Mouse (Mus musculus): ENCODE measurements around the gene Slc25a33. TPM values are rescaled to one million over a fixed set of nuclear protein-coding genes. Genes with fewer than 3 reads are reported as not detected.
A peak's percentile ranks its signal among the peaks of the same experiment; 100 is the strongest.
"Not testable (repeated sequence)": the region's sequence is repeated elsewhere in the genome, so short reads cannot be mapped to it uniquely, and the experiment has no call there.

Slc25a33 gene
- polyA plus RNA-seq (2016; fragmentation: Nextera tagmentation; extraction: Ambion mirVana), result 24.9 and 25.4 TPM in 2 replicates

DNA sequence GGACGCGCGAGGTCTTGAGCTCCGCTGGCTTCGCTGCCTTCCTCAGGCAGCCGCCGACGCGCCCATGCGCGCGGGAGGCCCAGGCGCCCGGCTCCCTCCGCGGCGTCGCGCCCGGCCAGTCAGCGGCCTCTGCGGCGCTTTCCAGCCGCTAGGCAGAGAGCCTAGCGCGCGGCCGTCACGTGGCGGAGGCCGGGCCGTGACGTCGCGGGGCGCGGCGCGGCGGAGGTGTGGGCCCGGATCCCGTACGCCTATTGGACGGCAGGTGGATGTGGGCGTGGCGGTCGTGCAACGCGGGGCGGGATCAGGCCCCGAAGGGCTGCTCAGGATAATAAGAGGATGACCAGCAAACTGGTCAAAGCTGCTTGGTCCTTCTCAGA is at the start of gene Slc25a33:
Slc25a33 (minus strand) TSS at position 184 of the 377 bp plus-strand sequence.
- Histone ChIP-seq H3K9ac (peak within 1 kb of the TSS; percentile 89), H3K27me3 (replicated peaks) (no peaks in the 10 kb centered on the region), H3K27ac (peak within 1 kb of the TSS; percentile 62), H3K4me3 (peak within 1 kb of the TSS; percentile 73), H3K9me3 (no peaks in the 10 kb centered on the region), H3K4me2 (replicated peaks) (peak within 1 kb of the TSS; percentile 98), H3K36me3 (no peaks in the 10 kb centered on the region), H3K4me1 (peaks cover 17% of the 10 kb centered on the region)
- peak; percentile 98 for ATAC-seq (ENCODE audit: low FRiP score, low read depth)
- under 1% methylated on average over 51 of the region's 51 CpGs for WGBS

DNA sequence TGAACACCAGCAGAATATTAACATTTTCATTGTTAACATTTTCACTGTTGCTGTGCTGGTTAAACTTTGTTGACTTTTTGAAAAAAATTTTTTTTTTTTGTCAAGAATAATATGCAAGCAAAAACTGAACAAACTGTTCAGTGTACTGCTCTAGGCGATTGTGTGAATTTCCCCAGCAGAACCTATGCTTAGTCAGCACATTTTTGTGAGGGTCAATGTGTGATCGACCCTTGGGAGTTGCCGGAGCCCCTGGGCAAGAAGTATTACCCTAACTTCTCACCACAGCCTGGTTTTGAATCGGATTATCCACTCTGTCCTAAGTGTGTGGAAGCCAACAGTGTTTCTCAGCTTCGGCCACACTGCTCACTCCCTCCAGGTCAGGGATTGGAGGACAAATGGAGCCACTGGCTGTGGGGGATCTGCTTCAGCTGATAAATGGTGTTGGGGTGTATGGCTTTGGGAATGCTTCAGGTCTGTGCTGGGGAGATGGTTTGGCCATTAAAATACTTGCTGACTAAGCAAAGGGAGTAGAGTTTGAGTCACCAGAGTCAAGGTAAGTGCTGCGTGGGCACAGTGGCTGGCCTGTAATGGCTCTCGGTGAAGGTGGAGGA is 48.6 kb upstream of the Slc25a33 start:
- H3K9me3 ChIP-seq, result no peaks in the 10 kb centered on the region
- H3K27ac ChIP-seq, result no peak overlapping the region
- no peak overlapping the region for H3K4me3 ChIP-seq
- no peak for ATAC-seq (ENCODE audit: low FRiP score, low read depth)
- 80% methylated on average over 7 of the region's 7 CpGs for WGBS
- no peaks in the 10 kb centered on the region for H3K27me3 ChIP-seq (replicated peaks)
- H3K9ac ChIP-seq, result no peak overlapping the region
- H3K4me2 ChIP-seq (replicated peaks), result no peak overlapping the region
- no peaks in the 10 kb centered on the region for H3K36me3 ChIP-seq
- peaks cover 9% of the 10 kb centered on the region; the same call in 1 of the 2 replicates for H3K4me1 ChIP-seq

DNA sequence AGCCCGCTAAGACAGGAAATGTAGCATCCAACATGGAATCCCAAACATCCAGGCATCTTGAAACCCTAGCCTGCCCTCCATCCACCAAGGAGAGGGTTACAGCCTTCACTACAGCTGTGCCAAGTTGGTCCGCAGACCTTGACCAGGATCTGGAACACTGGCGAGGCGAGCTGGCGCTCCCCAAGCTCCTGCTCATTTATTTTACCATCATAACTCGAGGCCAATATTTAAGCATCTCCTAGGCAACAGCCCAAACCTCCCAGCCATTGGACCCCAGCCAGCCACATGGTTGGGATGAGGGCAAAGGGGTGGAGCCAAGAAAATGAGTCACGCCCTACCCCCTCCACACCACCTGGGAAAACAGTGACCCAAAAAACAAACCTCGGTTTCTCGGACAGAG is 48.0 kb upstream of the Slc25a33 start:
- WGBS, result 62% methylated on average over 9 of the region's 9 CpGs
- no peaks in the 10 kb centered on the region for H3K27me3 ChIP-seq (replicated peaks)
- no peak overlapping the region for H3K27ac ChIP-seq
- ATAC-seq (ENCODE audit: low FRiP score, low read depth), result no peak
- H3K4me1 ChIP-seq, result peaks cover 9% of the 10 kb centered on the region; the same call in 1 of the 2 replicates
- H3K9me3 ChIP-seq, result no peaks in the 10 kb centered on the region
- H3K36me3 ChIP-seq, result no peaks in the 10 kb centered on the region
- H3K4me2 ChIP-seq (replicated peaks), result no peak overlapping the region
- no peak overlapping the region for H3K9ac ChIP-seq
- H3K4me3 ChIP-seq, result no peak overlapping the region

DNA sequence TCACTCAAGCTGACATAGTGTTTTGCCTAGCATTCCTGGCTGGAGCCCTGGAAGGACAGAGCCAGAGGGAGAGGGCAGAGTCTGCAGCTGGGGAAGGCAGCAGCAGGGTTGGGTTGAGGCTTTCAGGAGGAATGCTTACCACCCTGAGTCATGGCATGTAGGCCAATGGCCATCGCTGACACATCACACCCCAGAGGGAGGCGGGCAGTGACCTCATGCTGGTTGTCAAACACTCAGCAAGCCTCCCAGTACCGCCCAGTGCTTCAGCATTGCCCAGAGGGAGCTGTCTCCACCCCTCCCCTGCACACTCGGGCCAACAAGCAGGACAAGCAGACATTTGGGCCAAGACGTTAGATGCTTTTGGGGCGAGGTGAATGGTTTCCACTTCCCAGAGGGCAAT is 46.5 kb upstream of the Slc25a33 start:
- Histone ChIP-seq H3K4me1 (peaks cover 9% of the 10 kb centered on the region; the same call in 1 of the 2 replicates), H3K9ac (no peak overlapping the region), H3K27ac (no peak overlapping the region), H3K9me3 (no peaks in the 10 kb centered on the region), H3K4me3 (no peak overlapping the region), H3K36me3 (no peaks in the 10 kb centered on the region), H3K4me2 (replicated peaks) (no peak overlapping the region), H3K27me3 (replicated peaks) (no peaks in the 10 kb centered on the region)
- 41% methylated on average over 6 of the region's 6 CpGs for WGBS
- no peak for ATAC-seq (ENCODE audit: low FRiP score, low read depth)

DNA sequence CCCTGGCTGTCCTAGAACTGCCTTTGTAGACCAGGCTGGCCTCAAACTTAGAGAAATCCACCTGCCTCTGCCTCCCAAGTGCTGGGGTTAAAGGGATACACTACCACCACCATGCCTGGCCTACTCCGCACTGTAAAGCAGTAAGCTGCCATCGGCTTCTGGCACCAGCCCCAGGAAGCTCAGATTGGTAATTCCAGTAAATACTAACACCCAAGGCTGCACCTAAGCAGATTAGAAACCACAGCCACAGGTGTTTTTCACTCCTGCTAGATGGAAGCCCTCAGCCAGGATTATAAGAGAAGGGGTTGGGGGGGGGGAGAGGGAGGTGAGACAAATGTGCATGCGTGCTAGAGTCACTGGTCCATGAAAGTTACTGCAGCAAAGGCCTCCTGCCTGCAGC is 45.1 kb upstream of the Slc25a33 start:
- H3K36me3 ChIP-seq, result no peaks in the 10 kb centered on the region
- no peak for ATAC-seq (ENCODE audit: low FRiP score, low read depth)
- H3K4me1 ChIP-seq, result peaks cover 9% of the 10 kb centered on the region; the same call in 1 of the 2 replicates
- no peaks in the 10 kb centered on the region for H3K27me3 ChIP-seq (replicated peaks)
- H3K9me3 ChIP-seq, result no peaks in the 10 kb centered on the region
- H3K4me3 ChIP-seq, result no peak overlapping the region
- H3K27ac ChIP-seq, result no peak overlapping the region
- WGBS, result 80% methylated on average over 3 of the region's 3 CpGs
- H3K4me2 ChIP-seq (replicated peaks), result no peak overlapping the region
- no peak overlapping the region for H3K9ac ChIP-seq

DNA sequence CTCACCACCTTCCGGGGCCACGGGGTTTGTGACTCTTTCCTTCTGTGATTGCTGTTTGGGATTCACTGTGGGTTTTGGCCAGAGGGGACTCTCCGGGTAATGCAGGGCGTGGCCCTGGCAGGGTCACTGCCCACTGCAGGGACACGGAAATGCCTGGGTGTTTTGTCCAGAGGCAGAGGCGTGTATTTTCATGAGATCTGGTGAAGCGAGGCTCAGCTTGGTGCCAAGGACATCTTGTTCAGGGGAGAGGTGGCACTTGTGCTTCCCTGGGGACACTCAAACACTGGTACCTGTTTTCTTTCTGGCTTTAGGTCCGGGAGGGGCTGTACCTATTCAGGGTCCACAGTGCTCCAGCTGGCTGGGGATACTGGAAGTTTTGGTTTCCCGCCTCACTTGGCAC is 42.5 kb upstream of the Slc25a33 start:
- ATAC-seq (ENCODE audit: low FRiP score, low read depth), result no peak
- H3K9me3 ChIP-seq, result no peaks in the 10 kb centered on the region
- no peak overlapping the region for H3K9ac ChIP-seq
- 86% methylated on average over 9 of the region's 9 CpGs for WGBS
- H3K27ac ChIP-seq, result no peak overlapping the region
- no peak overlapping the region for H3K4me2 ChIP-seq (replicated peaks)
- H3K4me3 ChIP-seq, result no peak overlapping the region
- no peaks in the 10 kb centered on the region for H3K36me3 ChIP-seq
- H3K27me3 ChIP-seq (replicated peaks), result no peaks in the 10 kb centered on the region
- peaks cover 9% of the 10 kb centered on the region; the same call in 1 of the 2 replicates for H3K4me1 ChIP-seq

- Histone ChIP-seq H3K27ac (no peak overlapping the region), H3K4me2 (replicated peaks) (no peak overlapping the region), H3K36me3 (no peaks in the 10 kb centered on the region), H3K4me3 (no peak overlapping the region), H3K9me3 (no peaks in the 10 kb centered on the region), H3K27me3 (replicated peaks) (peaks cover under 1% of the 10 kb centered on the region), H3K9ac (no peak overlapping the region), H3K4me1 (peaks cover 5% of the 10 kb centered on the region; the same call in 1 of the 2 replicates)
- ATAC-seq (ENCODE audit: low FRiP score, low read depth), result no peak
- 94% methylated on average over 14 of the region's 14 CpGs for WGBS
Measured at GRCm38 (mm10) chr4:149815586-149815985, 41.5 kb upstream of the Slc25a33 start.

- Histone ChIP-seq H3K27ac (no peak overlapping the region), H3K36me3 (no peaks in the 10 kb centered on the region), H3K27me3 (replicated peaks) (peaks cover 13% of the 10 kb centered on the region), H3K4me1 (peaks cover 11% of the 10 kb centered on the region; the same call in 1 of the 2 replicates), H3K9ac (no peak overlapping the region), H3K9me3 (no peaks in the 10 kb centered on the region), H3K4me2 (replicated peaks) (no peak overlapping the region), H3K4me3 (no peak overlapping the region)
- WGBS, result 62% methylated on average over 14 of the region's 14 CpGs
- no peak for ATAC-seq (ENCODE audit: low FRiP score, low read depth)
Measured at GRCm38 (mm10) chr4:149813409-149814184, 39.5 kb upstream of the Slc25a33 start.

DNA sequence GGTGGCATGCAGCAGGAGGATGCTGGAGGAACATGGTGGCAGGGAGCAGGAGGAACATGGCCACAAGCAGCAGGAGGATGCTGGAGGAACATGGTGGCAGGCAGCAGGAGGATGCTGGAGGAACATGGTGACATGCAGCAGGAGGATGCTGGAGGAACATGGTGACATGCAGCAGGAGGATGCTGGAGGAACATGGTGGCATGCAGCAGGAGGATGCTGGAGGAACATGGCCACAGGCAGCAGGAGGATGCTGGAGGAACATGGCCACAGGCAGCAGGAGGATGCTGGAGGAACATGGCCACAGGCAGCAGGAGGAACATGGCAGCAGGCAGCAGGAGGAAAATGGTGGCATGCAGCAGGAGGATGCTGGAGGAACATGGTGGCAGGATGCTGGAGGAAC is 36.3 kb upstream of the Slc25a33 start:
- ATAC-seq (ENCODE audit: low FRiP score, low read depth); H3K9me3 ChIP-seq; H3K36me3 ChIP-seq; H3K27ac ChIP-seq; H3K4me2 ChIP-seq (replicated peaks); H3K4me3 ChIP-seq; H3K9ac ChIP-seq: not testable (repeated sequence)
- peaks cover 13% of the 10 kb centered on the region for H3K27me3 ChIP-seq (replicated peaks)
- peaks cover 16% of the 10 kb centered on the region; the same call in 1 of the 2 replicates for H3K4me1 ChIP-seq

- Histone ChIP-seq H3K4me3 (no peak overlapping the region), H3K36me3 (no peaks in the 10 kb centered on the region), H3K27me3 (replicated peaks) (peaks cover 13% of the 10 kb centered on the region), H3K4me1 (peaks cover 12% of the 10 kb centered on the region; the same call in 1 of the 2 replicates), H3K27ac (no peak overlapping the region), H3K4me2 (replicated peaks) (no peak overlapping the region), H3K9me3 (no peaks in the 10 kb centered on the region), H3K9ac (no peak overlapping the region)
- ATAC-seq (ENCODE audit: low FRiP score, low read depth), result no peak
- 41% methylated on average over 11 of the region's 11 CpGs for WGBS
Measured at GRCm38 (mm10) chr4:149808584-149809227, 34.6 kb upstream of the Slc25a33 start.

DNA sequence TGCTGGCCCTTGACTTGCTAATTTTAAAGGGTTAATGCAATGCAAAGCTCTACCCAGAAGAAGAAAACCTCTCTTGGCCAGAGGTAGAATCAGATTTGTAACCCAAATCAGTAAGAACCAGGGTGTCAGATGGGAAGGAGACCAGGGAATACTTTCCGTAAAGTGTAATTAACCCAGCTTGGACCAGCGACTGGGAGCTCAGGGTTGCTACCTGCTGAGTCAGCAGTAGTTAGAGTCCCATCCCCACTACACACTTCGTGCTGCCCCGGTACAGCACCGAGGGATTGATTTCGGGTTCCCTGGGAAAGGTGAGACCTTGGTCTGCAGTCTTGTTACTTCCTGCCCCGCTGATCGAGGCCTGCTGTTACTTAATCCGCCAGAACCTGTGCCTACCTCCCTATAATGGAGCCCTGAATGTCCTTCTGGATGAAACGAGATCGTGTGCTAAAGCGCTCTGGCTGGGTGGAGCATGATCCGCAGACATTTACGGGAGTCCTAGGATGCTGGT is 34.0 kb upstream of the Slc25a33 start:
- Histone ChIP-seq H3K27me3 (replicated peaks) (peaks cover 13% of the 10 kb centered on the region), H3K4me1 (peaks cover 11% of the 10 kb centered on the region; the same call in 1 of the 2 replicates), H3K9me3 (no peaks in the 10 kb centered on the region), H3K4me2 (replicated peaks) (no peak overlapping the region), H3K9ac (no peak overlapping the region), H3K27ac (no peak overlapping the region), H3K36me3 (no peaks in the 10 kb centered on the region), H3K4me3 (no peak overlapping the region)
- 44% methylated on average over 14 of the region's 14 CpGs for WGBS
- ATAC-seq (ENCODE audit: low FRiP score, low read depth), result no peak

Measured in neural tube, embryonic 12.5 days (tissue).